9 mouse cellular contexts compared by ENCODE assay signal in the genomic region with DNA sequence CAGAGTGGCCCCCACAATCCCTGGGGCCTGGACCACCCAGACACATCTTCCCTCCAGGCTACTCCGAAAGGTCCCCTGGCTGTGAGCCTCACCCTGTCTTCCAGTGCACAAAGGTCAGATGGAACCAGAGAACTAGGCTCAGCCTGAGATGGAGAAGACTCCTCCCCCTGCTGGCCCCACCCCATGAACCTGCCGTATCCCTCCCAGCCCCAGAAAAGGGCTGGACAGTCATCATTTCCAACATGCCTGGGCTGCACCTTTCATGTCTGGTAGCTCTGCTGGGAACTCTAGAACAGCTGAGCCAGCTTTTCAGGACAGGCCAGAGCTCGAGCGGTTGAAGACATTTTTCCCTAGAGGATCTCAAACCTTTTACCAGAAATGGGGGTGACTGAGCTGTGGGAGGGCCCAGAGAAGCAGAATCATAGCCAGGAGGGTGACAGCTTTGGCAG.
A peak's percentile ranks its signal among the peaks of the same experiment; 100 is the strongest.
DNase-seq lines count a peak whose midpoint lies in the region; ATAC-seq and TF ChIP-seq lines count a peak whose summit lies in the region.
"Had no signal": no experiment of that assay in that cellular context is flagged by ENCODE, and none has a peak within 500 bp of the region (broad histone marks: within the 10 kb centered on the region; RNA-seq: fewer than 3 reads in every experiment).

No protein-coding gene starts in this region.

- H3K9me3 ChIP-seq in midbrain, embryonic 10.5 days (replicated peaks): no peaks in the 10 kb centered on the region
- no peaks in the 10 kb centered on the region for H3K9me3 ChIP-seq in midbrain, embryonic 11.5 days (ENCODE audit: control insufficient read depth, low read length)
- no peaks in the 10 kb centered on the region for H3K9me3 ChIP-seq in intestine, postnatal 0 days (ENCODE audit: control insufficient read depth)
- no peaks in the 10 kb centered on the region for H3K9me3 ChIP-seq in stomach, embryonic 14.5 days (ENCODE audit: control insufficient read depth, low read depth, low read length)
- H3K9me3 ChIP-seq in forebrain, embryonic 11.5 days (ENCODE audit: control insufficient read depth, low read length): no peaks in the 10 kb centered on the region

- H3K4me2 ChIP-seq in midbrain, embryonic 11.5 days: no peak overlapping the region
- no peak overlapping the region for H3K4me2 ChIP-seq in intestine, postnatal 0 days (replicated peaks; ENCODE audit: low read depth)
- H3K4me2 ChIP-seq in stomach, embryonic 14.5 days (replicated peaks; ENCODE audit: low read depth, low read length): no peak overlapping the region
- H3K4me2 ChIP-seq in forebrain, embryonic 11.5 days (ENCODE audit: low read depth, low read length, severe bottlenecking): no peak overlapping the region

- no peak for TF ChIP-seq CTCF in intestine, postnatal 0 days (IDR thresholded peaks at IDR 0.05; ENCODE audit: low read depth)

- no peak overlapping the region for H3K9ac ChIP-seq in midbrain, embryonic 11.5 days (ENCODE audit: low read length)
- no peak overlapping the region for H3K9ac ChIP-seq in intestine, postnatal 0 days (ENCODE audit: low read depth, low read length)
- H3K9ac ChIP-seq in stomach, embryonic 14.5 days (replicated peaks; ENCODE audit: low read depth, low read length): no peak overlapping the region
- no peak overlapping the region for H3K9ac ChIP-seq in forebrain, embryonic 11.5 days (ENCODE audit: low read length)

- 0 out of 2 replicates have a peak, but pooled peaks cover 7% of the 10 kb centered on the region for H3K27me3 ChIP-seq in midbrain, embryonic 10.5 days (ENCODE audit: low read depth, poor library complexity, severe bottlenecking)
- no peaks in the 10 kb centered on the region for H3K27me3 ChIP-seq in midbrain, embryonic 11.5 days (ENCODE audit: control insufficient read depth, insufficient read depth, low read length)
- no peaks in the 10 kb centered on the region for H3K27me3 ChIP-seq in intestine, postnatal 0 days (replicated peaks; ENCODE audit: control insufficient read depth, insufficient read depth, low read length)
- no peaks in the 10 kb centered on the region for H3K27me3 ChIP-seq in stomach, embryonic 14.5 days (ENCODE audit: control insufficient read depth, insufficient read depth, low read length)
- H3K27me3 ChIP-seq in forebrain, embryonic 11.5 days (ENCODE audit: control insufficient read depth, insufficient read depth, low read length): no peaks in the 10 kb centered on the region

- DNase-seq in midbrain, embryonic 10.5 days (ENCODE audit: low spot score): no peak
- DNase-seq in midbrain, embryonic 11.5 days (ENCODE audit: low spot score, missing footprints): no peak
- DNase-seq in c-Kit-negative CD71-positive TER-119-positive erythroid progenitor cells, embryonic 14.5 days (ENCODE audit: low read depth, low spot score): peak; percentile 16
- no peak for DNase-seq in forebrain, embryonic 11.5 days (ENCODE audit: low spot score)
- DNase-seq in right cerebral cortex, postnatal 36 days (ENCODE audit: low spot score in 2 of 2): no peak
- DNase-seq: cerebellum, postnatal 25 days; thymus, postnatal 36 days had no signal

- WGBS in midbrain, embryonic 10.5 days: 70% methylated on average over 4 of the region's 4 CpGs
- WGBS in midbrain, embryonic 11.5 days: 62% methylated on average over 4 of the region's 4 CpGs
- WGBS in intestine, postnatal 0 days: 43% methylated on average over 4 of the region's 4 CpGs
- 44% methylated on average over 4 of the region's 4 CpGs for WGBS in stomach, embryonic 14.5 days
- 69% methylated on average over 4 of the region's 4 CpGs for WGBS in forebrain, embryonic 11.5 days

- H3K4me1 ChIP-seq in midbrain, embryonic 10.5 days: peaks cover 19% of the 10 kb centered on the region
- no peaks in the 10 kb centered on the region for H3K4me1 ChIP-seq in midbrain, embryonic 11.5 days (ENCODE audit: control insufficient read depth, insufficient read depth, low read length)
- peaks cover 17% of the 10 kb centered on the region for H3K4me1 ChIP-seq in intestine, postnatal 0 days (replicated peaks; ENCODE audit: control insufficient read depth, insufficient read depth, low read length)
- peaks cover 3% of the 10 kb centered on the region; the same call in 1 of the 2 replicates for H3K4me1 ChIP-seq in stomach, embryonic 14.5 days (ENCODE audit: control insufficient read depth, insufficient read depth, low read length)
- no peaks in the 10 kb centered on the region for H3K4me1 ChIP-seq in forebrain, embryonic 11.5 days (replicated peaks; ENCODE audit: control insufficient read depth, insufficient read depth, low read length)

- no peaks in the 10 kb centered on the region for H3K36me3 ChIP-seq in midbrain, embryonic 10.5 days
- no peaks in the 10 kb centered on the region for H3K36me3 ChIP-seq in midbrain, embryonic 11.5 days (ENCODE audit: control insufficient read depth, insufficient read depth, low read length)
- no peaks in the 10 kb centered on the region for H3K36me3 ChIP-seq in intestine, postnatal 0 days (ENCODE audit: control insufficient read depth, insufficient read depth)
- no peaks in the 10 kb centered on the region for H3K36me3 ChIP-seq in stomach, embryonic 14.5 days (ENCODE audit: control insufficient read depth, insufficient read depth, low read length)
- no peaks in the 10 kb centered on the region for H3K36me3 ChIP-seq in forebrain, embryonic 11.5 days (ENCODE audit: control insufficient read depth, insufficient read depth, low read length)

- no peak for ATAC-seq in midbrain, embryonic 11.5 days (ENCODE audit: low FRiP score)
- peak; percentile 59 for ATAC-seq in intestine, postnatal 0 days
- peak; percentile 44; the same call in 1 of the 2 replicates for ATAC-seq in stomach, embryonic 14.5 days (ENCODE audit: insufficient number of reproducible peaks, insufficient read depth, low FRiP score, low read depth)
- no peak for ATAC-seq in forebrain, embryonic 11.5 days (replicated peaks; ENCODE audit: low FRiP score)

- H3K27ac ChIP-seq in midbrain, embryonic 10.5 days (replicated peaks): peak overlapping the region; percentile 18
- H3K27ac ChIP-seq in midbrain, embryonic 11.5 days (ENCODE audit: low read depth, low read length): no peak overlapping the region
- no peak overlapping the region for H3K27ac ChIP-seq in intestine, postnatal 0 days (ENCODE audit: low read depth, low read length)
- H3K27ac ChIP-seq in stomach, embryonic 14.5 days (ENCODE audit: low read length): 0 out of 2 replicates have a peak overlapping the region, but pooled peaks have one; percentile 18
- no peak overlapping the region for H3K27ac ChIP-seq in forebrain, embryonic 11.5 days (ENCODE audit: low read depth, low read length)

- no peak overlapping the region for H3K4me3 ChIP-seq in midbrain, embryonic 10.5 days
- no peak overlapping the region for H3K4me3 ChIP-seq in midbrain, embryonic 11.5 days (ENCODE audit: low read depth, low read length)
- H3K4me3 ChIP-seq in intestine, postnatal 0 days (ENCODE audit: low read depth, low read length): no peak overlapping the region
- H3K4me3 ChIP-seq in stomach, embryonic 14.5 days (ENCODE audit: low read depth, low read length): no peak overlapping the region
- H3K4me3 ChIP-seq in forebrain, embryonic 11.5 days (ENCODE audit: low read depth, low read length): no peak overlapping the region

Comparison
In these comparisons a context has a peak if more than half of its experiments do, and no peak if none do; other contexts are left out.
1. H3K27ac ChIP-seq: peak in midbrain, embryonic 10.5 days (single experiment) and stomach, embryonic 14.5 days (single experiment); none in midbrain, embryonic 11.5 days (single experiment), intestine, postnatal 0 days (single experiment) and forebrain, embryonic 11.5 days (single experiment).
2. ATAC-seq: peak in intestine, postnatal 0 days (single experiment) and stomach, embryonic 14.5 days (single experiment); none in midbrain, embryonic 11.5 days (single experiment) and forebrain, embryonic 11.5 days (single experiment).